Mouse (Mus musculus): ENCODE results near the gene Soat1. TPM values are rescaled to one million over a fixed set of nuclear protein-coding genes. Genes with fewer than 3 reads are reported as not detected.

Soat1 gene
- polyA plus RNA-seq, 1 experiment from 2014 or later, result 12.4 TPM

DNA sequence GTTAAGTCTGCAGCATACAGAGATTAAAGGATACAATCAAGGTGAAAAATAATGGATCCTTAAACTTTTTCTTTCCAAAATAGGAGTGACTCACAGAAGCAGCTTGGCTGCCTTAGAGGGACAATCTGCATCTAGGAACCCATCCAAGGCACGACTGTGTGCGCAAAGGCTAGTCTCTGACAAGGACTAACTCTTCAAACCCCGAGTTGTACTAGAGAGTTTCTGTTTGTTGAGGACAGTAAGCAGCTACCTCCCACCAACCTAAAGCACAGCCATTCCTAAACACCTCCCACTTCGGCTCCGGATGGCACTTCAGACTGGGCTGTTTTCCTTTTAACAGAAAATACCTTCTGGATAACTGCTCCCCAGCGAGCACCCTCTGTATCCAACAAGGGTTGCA lies 31.4 kb downstream of the Soat1 start:
- Histone ChIP-seq H3K4me1 (peaks cover 11% of the 10 kb centered on the region), H3K27me3 (no peaks in the 10 kb centered on the region), H3K4me2 (replicated peaks) (no peak overlapping the region), H3K36me3 (peaks cover 18% of the 10 kb centered on the region), H3K9ac (replicated peaks) (no peak overlapping the region), H3K9me3 (no peaks in the 10 kb centered on the region), H3K4me3 (no peak overlapping the region), H3K27ac (replicated peaks) (no peak overlapping the region)
- ATAC-seq (replicated peaks), result no peak
- 83% methylated on average over 6 of the region's 6 CpGs for WGBS

DNA sequence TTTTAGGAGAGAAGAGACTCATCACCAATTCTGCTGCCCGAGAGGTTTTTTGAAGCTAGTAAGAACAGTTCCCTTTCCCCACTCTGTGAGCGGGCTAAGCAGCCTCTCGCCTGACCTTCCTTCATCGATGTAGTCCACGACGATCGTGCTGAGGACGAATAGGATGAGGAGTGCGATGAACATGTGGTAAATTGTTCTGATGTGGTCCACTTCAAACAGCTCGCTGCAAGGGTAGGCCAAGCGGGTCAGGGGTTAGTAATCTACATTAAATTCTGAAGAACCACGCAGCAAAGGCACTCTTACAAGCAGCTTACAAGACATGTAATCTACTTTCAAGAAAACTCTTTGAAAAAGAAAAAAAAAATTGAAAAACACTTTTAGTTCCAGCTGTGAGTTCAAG lies 31.9 kb downstream of the Soat1 start:
- WGBS, result 95% methylated on average over 12 of the region's 12 CpGs

DNA sequence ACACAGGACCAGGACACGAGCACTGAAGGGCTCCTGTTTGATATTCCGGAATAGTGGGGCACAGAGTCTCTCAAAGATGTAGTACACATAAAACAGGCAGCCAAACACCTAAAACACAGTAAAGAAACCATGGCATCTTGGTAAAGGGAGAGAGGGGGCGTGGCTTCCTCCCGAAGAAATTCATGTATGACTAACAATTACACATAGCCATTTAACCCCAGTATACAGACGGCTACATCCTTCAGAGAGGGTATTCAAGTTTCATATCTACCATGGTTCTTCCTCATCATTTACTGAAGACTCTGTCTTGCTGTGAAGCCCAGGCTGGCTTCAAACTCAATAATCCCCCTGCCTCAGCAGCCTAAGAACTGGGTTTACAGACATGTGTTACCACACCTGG lies 36.4 kb downstream of the Soat1 start:
- Histone ChIP-seq H3K9me3 (no peaks in the 10 kb centered on the region), H3K4me1 (no peaks in the 10 kb centered on the region), H3K36me3 (peaks cover 28% of the 10 kb centered on the region), H3K27ac (replicated peaks) (no peak overlapping the region), H3K9ac (replicated peaks) (no peak overlapping the region), H3K4me2 (replicated peaks) (no peak overlapping the region), H3K27me3 (no peaks in the 10 kb centered on the region), H3K4me3 (no peak overlapping the region)
- WGBS, result 88% methylated on average over 5 of the region's 5 CpGs
- ATAC-seq (replicated peaks), result no peak

More for the DNA sequence above, 31.9 kb downstream of the Soat1 start:
- no peak overlapping the region for H3K4me2 ChIP-seq (replicated peaks)
- peaks cover 11% of the 10 kb centered on the region for H3K4me1 ChIP-seq
- H3K9me3 ChIP-seq, result no peaks in the 10 kb centered on the region
- ATAC-seq (replicated peaks), result no peak
- H3K27me3 ChIP-seq, result no peaks in the 10 kb centered on the region
- no peak overlapping the region for H3K9ac ChIP-seq (replicated peaks)
- no peak overlapping the region for H3K4me3 ChIP-seq
- H3K27ac ChIP-seq (replicated peaks), result no peak overlapping the region
- H3K36me3 ChIP-seq, result peaks cover 22% of the 10 kb centered on the region

DNA sequence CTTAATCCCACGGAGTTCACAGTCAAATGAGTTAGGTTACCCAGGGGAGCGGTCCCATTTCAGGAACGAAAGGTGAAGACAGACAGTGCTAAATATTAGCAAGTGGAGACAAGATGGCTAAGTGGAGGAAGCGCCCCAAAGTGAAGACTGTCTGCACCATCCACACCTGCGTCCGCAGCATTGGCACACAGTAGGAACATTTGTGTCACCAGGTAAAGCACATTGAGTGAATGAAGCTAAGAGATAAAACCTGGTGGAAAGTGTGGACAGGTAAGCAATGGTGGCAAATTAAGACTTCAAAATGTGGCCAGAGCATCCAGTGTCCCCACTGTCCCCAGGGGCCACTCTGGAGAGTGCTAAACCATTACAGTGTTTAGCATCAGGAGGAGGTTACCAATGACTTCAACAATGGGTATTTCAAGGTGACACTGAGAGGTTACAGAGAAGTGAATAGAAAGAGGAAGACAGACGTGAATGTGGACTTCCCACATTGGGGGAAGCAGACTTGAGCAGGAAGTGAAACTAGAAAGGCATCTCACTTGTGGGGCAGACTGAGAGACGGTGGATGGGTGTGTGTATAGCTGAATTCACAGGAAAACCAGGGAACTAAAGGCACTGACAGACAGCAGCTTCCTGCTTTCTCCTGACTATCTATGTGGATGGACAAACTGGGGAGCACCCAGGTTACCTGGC lies 37.0 kb downstream of the Soat1 start:
- WGBS, result 94% methylated on average over 8 of the region's 8 CpGs
- Histone ChIP-seq H3K36me3 (peaks cover 34% of the 10 kb centered on the region), H3K27me3 (no peaks in the 10 kb centered on the region), H3K27ac (replicated peaks) (no peak overlapping the region), H3K4me3 (no peak overlapping the region), H3K9me3 (no peaks in the 10 kb centered on the region), H3K4me2 (replicated peaks) (no peak overlapping the region), H3K9ac (replicated peaks) (no peak overlapping the region), H3K4me1 (no peaks in the 10 kb centered on the region)
- ATAC-seq (replicated peaks), result no peak

DNA sequence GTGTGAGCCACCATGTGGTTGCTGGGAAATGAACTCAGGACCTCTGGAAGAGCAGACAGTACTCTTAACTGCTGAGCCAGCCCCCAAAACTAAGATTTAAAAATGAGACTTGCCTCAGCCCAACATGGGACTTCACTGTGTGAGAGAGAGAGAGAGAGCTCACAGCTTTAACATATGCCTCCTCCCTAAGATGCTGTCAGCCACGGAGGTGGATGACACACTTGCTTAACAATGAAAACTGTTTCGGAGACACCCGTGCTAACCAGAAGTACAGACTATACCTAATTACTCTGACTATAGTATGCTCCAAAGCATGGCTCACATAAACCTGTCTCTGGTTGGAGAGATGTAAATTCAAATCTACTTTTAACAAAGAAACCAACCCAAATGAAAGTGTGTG lies 40.6 kb downstream of the Soat1 start:
- Histone ChIP-seq H3K27me3 (no peaks in the 10 kb centered on the region), H3K9me3 (no peaks in the 10 kb centered on the region), H3K4me1 (no peaks in the 10 kb centered on the region), H3K27ac (replicated peaks) (no peak overlapping the region), H3K4me2 (replicated peaks) (no peak overlapping the region), H3K9ac (replicated peaks) (no peak overlapping the region), H3K4me3 (no peak overlapping the region), H3K36me3 (peaks cover 22% of the 10 kb centered on the region)
- 94% methylated on average over 3 of the region's 3 CpGs for WGBS
- ATAC-seq (replicated peaks), result no peak

DNA sequence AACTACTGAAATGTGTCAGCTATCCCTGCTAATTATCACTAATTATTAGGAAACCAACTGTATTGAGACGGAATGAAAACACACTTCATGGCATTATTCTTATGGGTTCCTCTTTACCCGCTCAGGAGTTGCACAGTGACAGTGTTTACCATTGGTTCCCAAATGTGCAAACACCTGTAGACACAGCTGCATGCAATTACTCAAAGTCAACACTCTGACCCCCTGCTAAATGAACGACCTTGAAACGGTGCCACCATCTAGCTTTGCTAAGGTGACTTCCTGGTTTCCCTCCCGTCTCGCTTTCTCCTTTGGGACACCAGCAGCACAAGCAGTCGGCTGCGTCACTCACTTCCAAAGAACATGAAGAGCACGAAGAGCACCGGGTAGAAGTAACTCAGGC lies 41.6 kb downstream of the Soat1 start:
- WGBS, result 84% methylated on average over 10 of the region's 10 CpGs
- H3K9ac ChIP-seq (replicated peaks), result no peak overlapping the region
- H3K4me1 ChIP-seq, result no peaks in the 10 kb centered on the region
- H3K36me3 ChIP-seq, result peaks cover 21% of the 10 kb centered on the region
- no peak overlapping the region for H3K4me3 ChIP-seq
- no peaks in the 10 kb centered on the region for H3K27me3 ChIP-seq
- no peak overlapping the region for H3K27ac ChIP-seq (replicated peaks)
- no peaks in the 10 kb centered on the region for H3K9me3 ChIP-seq
- ATAC-seq (replicated peaks), result no peak
- no peak overlapping the region for H3K4me2 ChIP-seq (replicated peaks)

DNA sequence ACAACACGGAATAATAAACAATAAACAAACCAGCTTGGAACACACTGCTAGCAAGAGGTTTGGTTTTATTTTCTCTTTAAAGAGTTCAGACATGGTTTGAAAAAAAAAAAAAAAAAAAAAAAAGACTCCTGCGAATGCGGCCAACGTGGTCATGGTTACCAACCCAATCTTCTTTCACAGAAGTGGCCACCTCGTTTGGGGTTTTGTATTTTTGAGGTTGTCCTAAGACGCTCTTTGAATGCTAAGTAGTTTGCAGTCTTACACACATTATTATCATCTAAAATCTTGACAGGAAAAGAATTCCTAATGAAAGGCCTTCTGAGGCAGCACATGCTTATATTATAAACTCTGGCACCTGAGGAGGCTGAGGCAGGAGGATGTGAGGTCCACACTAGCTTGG lies 45.7 kb downstream of the Soat1 start:
- no peak overlapping the region for H3K4me3 ChIP-seq
- peaks cover 13% of the 10 kb centered on the region; the same call in 1 of the 2 replicates for H3K36me3 ChIP-seq
- no peaks in the 10 kb centered on the region for H3K4me1 ChIP-seq
- no peak overlapping the region for H3K27ac ChIP-seq (replicated peaks)
- H3K9me3 ChIP-seq, result no peaks in the 10 kb centered on the region
- no peak for ATAC-seq (replicated peaks)
- H3K9ac ChIP-seq (replicated peaks), result no peak overlapping the region
- 56% methylated on average over 6 of the region's 6 CpGs for WGBS
- H3K4me2 ChIP-seq (replicated peaks), result no peak overlapping the region
- H3K27me3 ChIP-seq, result no peaks in the 10 kb centered on the region

DNA sequence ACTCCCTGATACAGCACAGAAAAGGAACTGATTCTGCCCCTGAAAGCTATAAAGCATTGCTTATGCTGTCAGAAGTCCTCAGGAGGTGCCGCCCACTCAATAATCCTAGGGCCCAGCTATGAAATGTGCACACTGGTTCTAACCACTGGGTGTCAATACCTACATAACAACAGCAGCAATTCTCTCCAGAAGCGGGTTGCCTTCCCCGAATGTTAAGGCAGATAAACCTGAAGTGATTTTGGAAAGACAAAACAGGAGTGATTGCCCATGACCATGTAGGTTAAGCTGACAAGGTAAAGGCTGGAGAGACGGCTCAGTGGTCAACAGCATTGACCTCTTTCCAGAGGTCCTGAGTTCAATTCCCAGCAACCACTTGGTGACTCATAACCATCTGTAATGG lies 48.4 kb downstream of the Soat1 start:
- Histone ChIP-seq H3K27me3 (no peaks in the 10 kb centered on the region), H3K4me1 (peaks cover 5% of the 10 kb centered on the region; the same call in 1 of the 2 replicates), H3K4me2 (replicated peaks) (no peak overlapping the region), H3K9me3 (no peaks in the 10 kb centered on the region), H3K36me3 (0 out of 2 replicates have a peak, but pooled peaks cover 6% of the 10 kb centered on the region), H3K27ac (replicated peaks) (no peak overlapping the region), H3K4me3 (no peak overlapping the region), H3K9ac (replicated peaks) (no peak overlapping the region)
- WGBS, result 96% methylated on average over 4 of the region's 4 CpGs
- ATAC-seq (replicated peaks), result no peak

DNA sequence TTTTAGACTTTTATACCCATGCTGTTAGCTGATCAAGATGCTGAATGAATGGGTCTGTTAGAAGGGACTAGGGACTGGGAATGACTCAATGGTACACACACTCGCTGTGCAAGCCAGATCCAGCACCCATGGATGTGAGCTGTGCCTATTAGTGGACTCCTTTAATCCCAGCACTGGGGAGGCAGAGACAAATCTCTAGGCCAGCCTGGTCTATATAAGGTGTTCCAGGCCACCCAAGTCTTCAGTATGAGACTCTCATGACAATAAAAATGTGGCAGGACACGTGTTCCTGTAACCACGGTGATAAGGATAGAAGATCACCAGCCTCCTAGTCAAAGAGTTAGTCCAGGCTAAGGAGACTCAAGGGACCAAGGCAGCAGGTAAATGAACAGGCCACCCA lies 50.1 kb downstream of the Soat1 start:
- Histone ChIP-seq H3K27ac (replicated peaks) (no peak overlapping the region), H3K27me3 (no peaks in the 10 kb centered on the region), H3K4me3 (no peak overlapping the region), H3K9ac (replicated peaks) (no peak overlapping the region), H3K9me3 (no peaks in the 10 kb centered on the region), H3K36me3 (no peaks in the 10 kb centered on the region), H3K4me2 (replicated peaks) (no peak overlapping the region), H3K4me1 (peaks cover 10% of the 10 kb centered on the region)
- WGBS, result 85% methylated on average over 3 of the region's 3 CpGs
- no peak for ATAC-seq (replicated peaks)

DNA sequence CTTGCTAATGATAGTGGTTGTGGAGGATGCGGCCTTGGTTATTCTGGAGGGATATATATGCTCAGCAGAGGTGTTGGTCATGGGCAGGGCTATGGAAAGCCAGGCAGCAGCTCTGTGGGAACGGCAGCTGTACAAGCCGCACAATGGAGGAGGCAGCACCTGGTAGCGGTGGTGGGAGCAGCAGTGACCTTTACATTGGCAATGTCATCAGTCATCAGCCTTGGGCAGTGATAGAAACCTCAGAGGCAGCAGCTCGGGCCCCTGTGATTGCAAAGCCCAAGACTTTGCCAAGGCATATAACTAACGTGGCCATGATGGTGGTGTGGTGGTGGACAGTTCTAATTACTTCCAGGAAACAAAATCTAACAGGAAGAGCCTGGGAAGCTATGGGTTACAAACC lies 50.6 kb downstream of the Soat1 start:
- H3K27ac ChIP-seq (replicated peaks), result no peak overlapping the region
- H3K27me3 ChIP-seq, result no peaks in the 10 kb centered on the region
- ATAC-seq (replicated peaks), result no peak
- no peak overlapping the region for H3K4me2 ChIP-seq (replicated peaks)
- H3K36me3 ChIP-seq, result no peaks in the 10 kb centered on the region
- no peak overlapping the region for H3K9ac ChIP-seq (replicated peaks)
- H3K4me1 ChIP-seq, result peaks cover 10% of the 10 kb centered on the region
- H3K9me3 ChIP-seq, result no peaks in the 10 kb centered on the region
- WGBS, result 86% methylated on average over 6 of the region's 6 CpGs
- H3K4me3 ChIP-seq, result no peak overlapping the region

DNA sequence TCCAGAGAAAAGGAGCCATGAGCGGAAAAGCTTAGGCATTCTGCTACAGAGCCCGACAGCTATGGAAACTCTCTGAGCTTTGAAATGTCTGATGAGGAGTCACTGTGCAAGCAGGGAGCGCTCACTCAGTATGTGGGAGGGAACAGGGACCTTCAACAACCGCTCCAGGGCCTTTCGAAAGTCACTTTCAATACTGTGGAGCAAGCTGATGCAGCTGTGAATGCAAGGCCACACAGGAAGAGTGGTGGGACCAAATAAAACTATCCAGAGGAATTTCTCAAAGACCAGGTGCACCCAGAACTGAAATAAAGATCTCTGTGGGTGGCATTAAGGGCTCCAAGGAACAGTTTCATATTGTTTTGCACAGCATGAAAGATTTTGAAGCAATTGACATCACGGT lies 51.3 kb downstream of the Soat1 start:
- Histone ChIP-seq H3K4me1 (peaks cover 10% of the 10 kb centered on the region), H3K9me3 (no peaks in the 10 kb centered on the region), H3K4me2 (replicated peaks) (no peak overlapping the region), H3K4me3 (no peak overlapping the region), H3K27me3 (no peaks in the 10 kb centered on the region), H3K36me3 (no peaks in the 10 kb centered on the region), H3K9ac (replicated peaks) (no peak overlapping the region), H3K27ac (replicated peaks) (no peak overlapping the region)
- no peak for ATAC-seq (replicated peaks)
- WGBS, result 71% methylated on average over 6 of the region's 6 CpGs

DNA sequence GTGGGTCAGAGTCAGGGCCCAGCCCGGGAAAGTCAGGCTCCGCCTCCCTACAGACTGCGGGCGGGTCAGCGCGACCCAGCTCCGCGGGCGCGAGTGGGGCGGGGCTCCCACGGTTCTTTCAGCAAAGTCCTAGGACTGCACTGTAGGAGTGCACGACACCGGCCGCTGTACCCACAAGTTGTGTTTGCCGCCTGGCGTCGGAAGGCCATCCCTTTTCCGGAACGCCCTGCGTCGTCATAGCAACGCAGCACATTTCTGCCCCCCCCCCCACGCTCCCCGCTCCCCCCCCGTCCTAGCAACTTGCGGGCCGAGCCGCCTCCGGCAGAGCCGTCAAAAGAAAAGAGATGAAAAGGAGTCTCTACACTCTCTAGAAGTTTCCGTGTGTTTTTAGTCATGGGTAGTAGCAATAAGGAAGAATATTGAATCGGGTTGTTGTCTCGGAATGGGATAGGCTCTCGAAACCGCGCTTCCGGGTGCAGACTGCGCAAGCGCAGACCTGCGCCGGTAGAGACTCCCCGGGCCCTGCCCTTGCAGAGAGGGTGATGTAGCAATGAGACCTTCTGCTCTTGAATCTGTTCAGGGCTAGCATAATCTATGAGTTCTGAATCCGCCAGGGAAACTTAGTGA lies 53.3 kb downstream of the Soat1 start, which contains the start of gene Axdnd1:
TSS of gene Axdnd1 (minus strand) at position 489 of the 627 bp plus-strand sequence.
- Histone ChIP-seq H3K9ac (replicated peaks) (peak within 1 kb of the TSS; percentile 43), H3K4me2 (replicated peaks) (peak within 1 kb of the TSS; percentile 72), H3K27me3 (no peaks in the 10 kb centered on the region), H3K27ac (replicated peaks) (peak within 1 kb of the TSS; percentile 59), H3K9me3 (no peaks in the 10 kb centered on the region), H3K4me1 (peaks cover 10% of the 10 kb centered on the region), H3K36me3 (no peaks in the 10 kb centered on the region), H3K4me3 (peak within 1 kb of the TSS; percentile 69)
- WGBS, result under 1% methylated on average over 44 of the region's 44 CpGs
- peak; percentile 97 for ATAC-seq (replicated peaks)

DNA sequence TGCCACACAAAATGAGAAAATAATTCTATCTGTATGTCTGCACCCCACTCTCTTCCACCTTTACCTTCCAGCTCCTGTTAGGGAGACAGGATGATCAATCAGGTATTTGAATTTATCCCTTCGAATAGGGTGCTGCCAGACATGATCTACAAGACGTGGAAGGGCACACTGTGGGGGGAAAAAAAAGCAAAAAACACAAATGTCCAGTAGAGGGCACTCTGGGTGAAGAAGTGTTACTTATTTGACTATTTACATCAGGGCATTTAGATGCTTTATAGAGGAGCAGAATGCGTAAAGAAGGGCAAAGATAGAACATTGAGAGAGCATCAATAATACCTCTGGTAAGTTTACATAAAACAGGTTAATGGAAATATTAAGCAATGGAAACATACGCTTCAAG lies 56.0 kb downstream of the Soat1 start:
- WGBS, result 58% methylated on average over 4 of the region's 4 CpGs
- Histone ChIP-seq H3K9ac (replicated peaks) (no peak overlapping the region), H3K4me2 (replicated peaks) (no peak overlapping the region), H3K4me1 (peaks cover 10% of the 10 kb centered on the region), H3K27ac (replicated peaks) (no peak overlapping the region), H3K27me3 (no peaks in the 10 kb centered on the region), H3K9me3 (no peaks in the 10 kb centered on the region), H3K4me3 (no peak overlapping the region), H3K36me3 (no peaks in the 10 kb centered on the region)
- ATAC-seq (replicated peaks), result no peak

Data from forebrain, embryonic 15.5 days (tissue).